Mouse (Mus musculus) layer of hippocampus, adult 18-20 months (tissue): Measurements from ENCODE around the gene Tas2r139. TPM values are rescaled to one million over a fixed set of nuclear protein-coding genes. Genes with fewer than 3 reads are reported as not detected.
"Not testable (repeated sequence)": the region's sequence is repeated elsewhere in the genome, so short reads cannot be mapped to it uniquely, and the experiment has no call there.

ENCODE experiments used
- DNase-seq, 2 experiments: peaks; one replicate each; pipeline ENCODE4 v3.0.0; 2022; ENCODE audit warnings: low spot score in 2 of 2
- long read RNA-seq: library from polyadenylated mRNA; stranded (forward); transcript quantifications from one replicate; pipeline ENCODE4 v2.0.0, GENCODE M21; 2021
- total RNA-seq, 2 experiments: library from RNA; stranded (reverse); gene quantifications; 2 replicates each; pipeline ENCODE4 v1.2.3; 2021

The Tas2r139 gene
- total RNA-seq: not detected
- long read RNA-seq: 0 reads

DNA sequence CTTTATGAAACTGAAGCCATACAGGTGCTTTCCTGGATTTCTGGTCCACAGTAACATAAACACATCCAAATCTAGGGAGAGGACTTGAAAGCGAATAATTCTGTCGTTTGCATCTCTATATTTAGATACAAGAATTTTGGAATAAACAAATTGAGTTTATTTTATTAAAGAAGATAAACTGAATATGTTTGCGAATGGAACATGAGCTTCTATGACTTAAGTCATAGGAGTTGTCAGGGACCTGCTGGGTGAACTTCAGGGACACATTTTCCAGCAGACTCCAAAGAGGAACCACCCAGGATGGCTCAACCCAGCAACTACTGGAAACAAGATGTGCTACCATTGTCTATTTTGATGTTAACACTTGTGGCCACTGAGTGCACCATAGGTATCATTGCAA is at the start of gene Tas2r139:
Gene Tas2r139, plus strand, starts transcription at position 301 of the 400 bp plus-strand sequence.
- no peak for DNase-seq

DNA sequence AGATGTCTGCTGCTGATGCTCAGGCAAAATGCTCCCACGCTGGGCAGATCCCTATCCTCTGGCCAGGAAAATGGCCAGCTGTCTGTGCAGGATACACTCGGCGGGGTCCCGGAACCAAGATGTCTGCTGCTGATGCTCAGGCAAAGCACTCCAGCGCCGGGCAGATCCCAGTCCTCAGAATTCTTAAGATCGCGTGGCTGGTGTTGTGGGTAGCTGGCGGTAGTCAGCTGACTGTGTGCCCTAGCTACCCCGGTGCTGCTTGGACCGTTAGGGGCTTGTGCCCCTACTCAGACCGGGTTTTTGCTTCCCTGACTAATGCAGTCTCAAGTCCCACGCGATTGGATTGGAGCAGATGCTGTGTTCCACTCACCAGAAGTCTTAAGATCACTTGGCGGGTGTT is 10.4 kb downstream of the Tas2r139 start:
- not testable (repeated sequence) for DNase-seq

DNA sequence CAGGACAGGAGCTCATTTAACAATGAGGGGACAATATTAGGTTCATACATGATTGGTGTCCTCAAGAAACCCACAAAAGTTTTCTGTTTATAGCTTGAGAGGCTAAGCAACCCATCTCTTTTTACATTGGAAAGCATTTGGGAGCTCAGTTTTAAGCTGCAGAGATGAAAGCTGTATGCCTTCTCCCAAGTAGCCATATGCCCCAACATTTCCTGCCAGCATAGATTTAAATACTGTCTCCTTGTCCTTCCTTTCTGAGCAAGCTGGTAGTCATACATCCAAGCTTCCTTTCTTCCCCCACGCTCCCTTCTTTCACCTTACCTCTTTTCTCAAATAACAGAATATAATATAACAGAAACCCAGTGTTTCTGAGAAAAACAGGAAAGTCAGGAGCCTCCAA is 41.7 kb downstream of the Tas2r139 start:
- DNase-seq: peak in 1 of 2 experiments; percentile 42

DNA sequence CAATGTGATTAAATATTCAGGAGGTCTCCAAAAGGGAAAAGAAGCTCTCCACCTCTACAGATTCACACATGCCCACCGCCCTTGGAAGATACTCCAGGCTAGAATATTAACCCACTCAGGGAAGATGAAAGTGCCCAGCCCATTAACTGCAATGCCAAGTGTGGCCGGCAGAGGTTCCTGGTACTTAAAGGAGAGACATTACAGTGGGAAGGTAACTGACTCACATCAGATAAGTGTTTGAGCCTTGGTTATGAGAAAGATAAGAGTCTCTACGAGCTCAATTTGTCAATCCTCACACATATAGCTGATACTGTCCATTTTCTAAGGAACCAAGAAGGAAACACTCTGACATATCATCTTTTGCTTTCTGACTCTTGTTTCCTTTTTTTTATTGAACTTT is 45.5 kb downstream of the Tas2r139 start:
- no peak for DNase-seq

Other genes starting within 250 kb of the Tas2r139 start
- gene Sval1, start 189.3 kb upstream of the Tas2r139 start, total RNA-seq: not detected
- not detected for gene Sval3, start 172.8 kb upstream of the Tas2r139 start, total RNA-seq
- gene Sva, start 102.5 kb upstream of the Tas2r139 start, total RNA-seq: not detected
- not detected for gene Tas2r144, start 74.4 kb downstream of the Tas2r139 start, total RNA-seq
- gene Gstk1, start 105.0 kb downstream of the Tas2r139 start, total RNA-seq: 10 to 100 TPM; 10.3 to 13.3 TPM
- gene Tmem139, start 121.0 kb downstream of the Tas2r139 start, total RNA-seq: not detected
- 10 to 100 TPM; 17.4 to 24.0 TPM for gene Casp2, start 124.0 kb downstream of the Tas2r139 start, total RNA-seq
- gene Clcn1, start 145.7 kb downstream of the Tas2r139 start, total RNA-seq: 1 to 10 TPM; 2.8 to 3.6 TPM
- 10 to 100 TPM; 80.2 to 82.8 TPM for gene Fam131b, start 183.7 kb downstream of the Tas2r139 start, total RNA-seq
- gene Zyx, start 208.7 kb downstream of the Tas2r139 start, total RNA-seq: 10 to 100 TPM; 39.5 to 40.3 TPM
- gene Epha1, start 232.3 kb downstream of the Tas2r139 start, total RNA-seq: under 1 TPM; 0.13 to 0.20 TPM